Mouse (Mus musculus) testis, adult 10 weeks (tissue): ENCODE data around the gene Gm7903. TPM values are rescaled to one million over a fixed set of nuclear protein-coding genes. Genes with fewer than 3 reads are reported as not detected.

ENCODE experiments used
- polyA plus RNA-seq: library from polyadenylated mRNA; stranded (reverse); fragments of 350-450 nt; fragmentation: Illumina TruSeq; extraction: RNeasy Lipid Tissue Mini Kit (QIAGEN cat#74804); gene quantifications from one replicate; pipeline ENCODE4 v1.2.3, GENCODE M21; 2014; ENCODE audit warnings: low read depth, low replicate concordance

Gene Gm7903
- 15.6 TPM for polyA plus RNA-seq

GRCm38 (mm10) chrX:135433535-135433934 lies at the start of gene Gm7903:
Gm7903 (plus strand) TSS chrX:135433835.

Other genes with a start within 250 kb of the Gm7903 start
- not detected for gene Tceal6, start 223.1 kb upstream of the Gm7903 start, polyA plus RNA-seq
- 17.5 TPM for gene Pramel3, start 131.5 kb upstream of the Gm7903 start, polyA plus RNA-seq
- gene Gm5128, start 60.6 kb upstream of the Gm7903 start, polyA plus RNA-seq = 27.7 TPM
- 21.4 TPM for gene AV320801, start 60.8 kb downstream of the Gm7903 start, polyA plus RNA-seq
- 1.4 TPM for gene Nxf7, start 164.9 kb downstream of the Gm7903 start, polyA plus RNA-seq
- gene Prame, start 193.9 kb downstream of the Gm7903 start, polyA plus RNA-seq = 25.3 TPM